Mouse (Mus musculus) embryonic facial prominence, embryonic 11.5 days (tissue): ENCODE results near the gene Olfr905. TPM values are rescaled to one million over a fixed set of nuclear protein-coding genes. Genes with fewer than 3 reads are reported as not detected.

Source experiments
- ATAC-seq: fragments of 200-750 bp; cut with Nextera tagmentation; replicated peaks from 2 replicates; pipeline ENCODE4 v1.8.0; 2017; ENCODE audit warnings: low read depth; ENCODE audit not compliant: insufficient number of reproducible peaks, low FRiP score, low TSS enrichment
- DNase-seq: peaks from one replicate; pipeline ENCODE4 v3.0.0-alpha.2; 2015; ENCODE audit warnings: low spot score
- H3K27ac ChIP-seq: fragments of 300-500 bp; sonication (generic); replicated peaks from 2 replicates; pipeline ENCODE4 v1.5.1; 2014; ENCODE audit warnings: mild to moderate bottlenecking, low read depth, low read length, control low read depth
- H3K27me3 ChIP-seq: fragments of 300-500 bp; sonication (generic); 2 replicates; pipeline ENCODE4 v1.6.1; 2014; ENCODE audit warnings: mild to moderate bottlenecking, low read length, moderate library complexity, mixed read lengths; ENCODE audit not compliant: control insufficient read depth, insufficient read depth
- H3K36me3 ChIP-seq: fragments of 300-500 bp; sonication (generic); replicated peaks from 2 replicates; pipeline ENCODE4 v1.6.1; 2014; ENCODE audit warnings: low read depth, mild to moderate bottlenecking, low read length, moderate library complexity, mixed read lengths; ENCODE audit not compliant: control insufficient read depth, insufficient read depth
- H3K4me1 ChIP-seq: fragments of 300-500 bp; sonication (generic); 2 replicates; pipeline ENCODE4 v1.6.1; 2014; ENCODE audit warnings: low read length, mixed read lengths; ENCODE audit not compliant: control insufficient read depth, insufficient read depth
- H3K4me2 ChIP-seq: fragments of 300-500 bp; sonication (generic); 2 replicates; pipeline ENCODE4 v1.6.1; 2014; ENCODE audit warnings: low read depth, mild to moderate bottlenecking, control low read depth, low read length, moderate library complexity
- H3K4me3 ChIP-seq: fragments of 300-500 bp; sonication (generic); 2 replicates; pipeline ENCODE4 v1.5.1; 2014; ENCODE audit warnings: low read depth, low read length, control low read depth
- H3K9ac ChIP-seq: fragments of 300-500 bp; sonication (generic); replicated peaks from 2 replicates; pipeline ENCODE4 v1.6.1; 2014; ENCODE audit warnings: mild to moderate bottlenecking, control low read depth, low read length
- H3K9me3 ChIP-seq: fragments of 300-500 bp; sonication (generic); replicated peaks from 2 replicates; pipeline ENCODE4 v1.6.1; 2016; ENCODE audit warnings: mild to moderate bottlenecking, low read length, inconsistent platforms, mixed read lengths; ENCODE audit not compliant: control insufficient read depth
- WGBS: fragments of 180-500 bp; shearing (Covaris S2); extraction: QIAGEN DNeasy Blood & Tissue Kit; methylation state at CpG from one replicate; pipeline ENCODE4 v1.1.7; 2014; 5-methylcytosine and 5-hydroxymethylcytosine counted together
- polyA plus RNA-seq: library from polyadenylated mRNA; unstranded; fragments of >200 nt; fragmentation: Nextera tagmentation; extraction: Ambion mirVana; gene quantifications from 2 replicates; pipeline ENCODE4 v1.2.1, GENCODE M21; 2014

Gene Olfr905
- polyA plus RNA-seq, result not detected in 2 replicates

DNA sequence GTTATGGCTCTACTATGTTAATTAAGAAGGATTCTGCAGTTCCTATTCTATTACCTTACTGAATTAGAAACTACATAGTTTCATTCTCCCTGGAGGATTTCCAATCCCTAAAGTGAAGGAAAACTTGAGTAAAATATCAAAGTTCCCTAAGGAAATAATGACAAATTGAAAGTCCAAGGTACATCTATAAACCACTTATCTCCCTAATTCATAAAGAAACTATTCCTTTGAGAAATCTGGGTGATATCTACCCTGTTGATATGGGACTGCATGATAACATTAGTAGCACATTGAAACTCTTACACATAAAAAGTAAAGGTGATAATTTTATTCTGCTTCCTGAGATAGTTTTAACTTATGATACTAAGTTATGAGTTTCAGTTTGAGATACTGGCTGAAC lies at the start of gene Olfr905:
Gene Olfr905, plus strand, starts transcription at position 301 of the 400 bp plus-strand sequence.
- Histone ChIP-seq H3K27ac (no peak within 1 kb of the TSS), H3K9ac (no peak within 1 kb of the TSS), H3K4me1 (no peaks in the 10 kb centered on the region), H3K27me3 (no peaks in the 10 kb centered on the region), H3K4me2 (no peak within 1 kb of the TSS), H3K36me3 (no peaks in the 10 kb centered on the region), H3K9me3 (no peaks in the 10 kb centered on the region), H3K4me3 (no peak within 1 kb of the TSS)
- no peak for DNase-seq
- ATAC-seq, result no peak

DNA sequence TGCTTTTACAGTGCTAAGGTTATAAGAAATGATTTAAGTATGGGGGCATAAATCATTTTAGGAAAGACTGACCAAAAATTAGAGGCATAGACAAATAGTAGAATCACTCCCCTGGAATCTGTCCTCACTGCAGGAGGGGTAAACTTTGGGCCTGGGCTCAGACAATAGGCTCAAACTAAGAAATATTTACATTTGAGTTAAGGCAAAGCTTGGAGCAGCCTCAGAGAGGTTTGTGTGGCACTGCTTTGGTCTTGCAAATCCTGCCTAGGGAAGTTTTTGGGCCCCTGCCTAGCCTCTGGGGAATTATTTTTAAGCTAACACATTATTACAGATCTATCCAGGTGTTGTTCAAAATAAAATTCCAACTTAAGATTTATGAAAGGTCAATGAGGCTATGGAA lies 47.1 kb upstream of the Olfr905 start:
- no peak overlapping the region for H3K9ac ChIP-seq
- DNase-seq (no peak), ATAC-seq (no peak)

DNA sequence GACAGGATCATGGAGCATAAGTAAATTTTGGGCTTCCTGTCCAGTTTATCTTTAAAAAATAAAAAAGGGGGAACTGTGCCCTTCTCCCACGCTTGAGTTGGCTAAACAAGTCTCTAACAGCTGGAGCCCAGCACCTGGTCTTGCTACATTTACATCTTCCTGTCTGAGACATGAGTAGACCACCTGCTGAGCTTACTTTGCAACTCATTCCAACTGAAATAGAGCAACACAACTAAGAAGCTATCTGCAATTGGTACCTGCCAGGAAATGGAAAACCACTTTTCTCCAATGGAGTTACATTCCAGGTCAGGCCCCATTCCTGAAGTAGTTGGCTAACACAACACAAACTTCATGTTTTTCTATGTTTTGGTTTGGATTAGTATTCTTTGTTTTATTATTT lies 43.9 kb upstream of the Olfr905 start:
- Histone ChIP-seq H3K4me1 (no peaks in the 10 kb centered on the region), H3K4me2 (no peak overlapping the region), H3K27ac (no peak overlapping the region), H3K9me3 (no peaks in the 10 kb centered on the region), H3K9ac (no peak overlapping the region), H3K4me3 (no peak overlapping the region), H3K36me3 (no peaks in the 10 kb centered on the region), H3K27me3 (no peaks in the 10 kb centered on the region)
- WGBS, result 54% methylated on average over 1 of the region's 1 CpGs
- ATAC-seq, result no peak
- DNase-seq, result no peak

More for the DNA sequence above, 47.1 kb upstream of the Olfr905 start:
- no peak overlapping the region for H3K27ac ChIP-seq
- H3K4me1 ChIP-seq, result no peaks in the 10 kb centered on the region
- H3K4me3 ChIP-seq, result no peak overlapping the region
- no peaks in the 10 kb centered on the region for H3K27me3 ChIP-seq
- no peak overlapping the region for H3K4me2 ChIP-seq
- H3K36me3 ChIP-seq, result no peaks in the 10 kb centered on the region
- no peaks in the 10 kb centered on the region for H3K9me3 ChIP-seq

DNA sequence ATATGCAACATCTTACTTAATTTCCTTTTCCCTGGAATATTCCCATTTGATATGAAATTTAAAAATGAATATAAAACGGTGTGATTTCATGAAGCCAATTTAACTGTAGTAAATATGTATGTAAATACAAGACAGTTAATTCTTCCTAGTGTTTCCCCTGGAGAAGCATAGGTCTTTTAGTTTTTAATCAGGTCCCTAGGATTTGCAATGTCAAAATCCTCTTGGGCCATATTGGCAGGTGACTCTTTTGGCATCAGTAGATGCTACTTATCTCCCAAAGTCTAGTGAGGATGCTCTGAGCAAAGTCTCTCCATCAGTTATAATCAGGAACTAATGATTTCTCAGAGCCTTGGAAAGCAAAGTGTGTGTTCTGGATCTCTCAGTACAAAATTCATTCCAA lies 41.8 kb upstream of the Olfr905 start, which contains the start of gene Olfr901:
Gene Olfr901, plus strand, starts transcription at position 301 of the 400 bp plus-strand sequence.
- no peak within 1 kb of the TSS for H3K4me2 ChIP-seq
- WGBS, result 72% methylated on average over 1 of the region's 1 CpGs
- no peak within 1 kb of the TSS for H3K27ac ChIP-seq
- H3K4me3 ChIP-seq, result no peak within 1 kb of the TSS
- DNase-seq (no peak), ATAC-seq (no peak)
- no peaks in the 10 kb centered on the region for H3K27me3 ChIP-seq
- no peaks in the 10 kb centered on the region for H3K36me3 ChIP-seq
- H3K4me1 ChIP-seq, result no peaks in the 10 kb centered on the region
- H3K9me3 ChIP-seq, result no peaks in the 10 kb centered on the region
- no peak within 1 kb of the TSS for H3K9ac ChIP-seq

DNA sequence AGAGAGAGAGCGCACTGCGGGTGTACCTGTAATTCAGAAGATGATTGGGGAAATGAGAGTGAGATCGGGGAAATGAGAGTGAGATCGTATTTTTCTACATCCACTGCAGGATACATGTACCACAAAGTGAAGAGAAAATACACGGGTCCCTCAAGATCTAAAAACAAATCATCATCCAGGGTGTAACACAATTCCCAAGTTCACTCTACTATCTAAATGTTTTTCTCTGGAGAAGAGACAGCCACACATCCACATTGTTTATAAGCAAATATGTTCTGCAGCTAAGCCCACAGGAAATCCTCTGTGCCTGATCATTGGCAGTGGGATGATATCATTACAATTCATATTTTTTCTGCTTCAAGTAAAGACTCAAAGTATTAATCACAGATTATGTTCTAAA lies 23.6 kb upstream of the Olfr905 start, which contains the start of gene Olfr902:
Gene Olfr902, plus strand, starts transcription at position 301 of the 400 bp plus-strand sequence.
- no peaks in the 10 kb centered on the region for H3K9me3 ChIP-seq
- H3K27ac ChIP-seq, result no peak within 1 kb of the TSS
- no peak for ATAC-seq
- no peaks in the 10 kb centered on the region for H3K36me3 ChIP-seq
- 88% methylated on average over 5 of the region's 5 CpGs for WGBS
- H3K27me3 ChIP-seq, result no peaks in the 10 kb centered on the region
- no peak for DNase-seq
- H3K4me2 ChIP-seq, result no peak within 1 kb of the TSS
- no peak within 1 kb of the TSS for H3K9ac ChIP-seq
- H3K4me1 ChIP-seq, result no peaks in the 10 kb centered on the region
- H3K4me3 ChIP-seq, result no peak within 1 kb of the TSS

DNA sequence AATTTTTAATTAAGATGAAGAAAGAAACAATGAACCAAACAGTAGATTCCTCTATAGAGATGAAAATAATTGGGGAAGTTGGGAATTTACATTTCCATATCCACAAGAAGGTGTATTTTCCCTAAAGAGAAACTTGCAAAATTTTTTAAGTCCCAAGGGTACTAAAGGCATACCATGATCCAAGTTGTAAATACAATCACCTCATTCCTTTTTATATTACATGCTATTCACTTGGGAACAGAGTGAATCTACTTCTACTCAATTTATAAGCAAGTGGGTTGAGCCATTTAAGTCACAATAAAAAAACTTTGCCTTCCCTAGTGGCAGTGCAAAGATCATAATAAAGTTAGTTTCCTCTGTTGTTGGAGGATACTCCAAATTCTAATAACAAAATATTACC lies 8.1 kb upstream of the Olfr905 start, which contains the start of gene Olfr904:
Gene Olfr904, plus strand, starts transcription at position 301 of the 400 bp plus-strand sequence.
- Histone ChIP-seq H3K9me3 (no peaks in the 10 kb centered on the region), H3K4me2 (no peak within 1 kb of the TSS)
- no peak for DNase-seq

DNA sequence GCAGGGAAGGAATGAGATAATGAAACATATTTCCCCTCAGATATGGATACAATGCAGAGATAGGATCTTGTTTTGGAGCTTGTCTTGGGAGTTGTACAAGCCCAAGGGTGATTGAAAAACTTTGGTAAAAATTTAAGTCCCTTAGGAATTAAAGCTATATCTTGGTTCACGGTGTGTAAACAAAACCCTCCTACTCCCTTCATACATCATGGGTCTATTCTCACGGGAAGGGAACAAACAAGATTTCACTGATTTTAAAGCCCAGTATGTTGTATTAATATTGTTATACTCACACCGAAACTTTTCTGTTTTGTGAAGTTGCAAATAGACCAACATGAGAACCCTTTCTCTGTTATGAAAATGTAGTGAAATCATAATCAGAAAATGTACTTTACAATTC lies 15.9 kb downstream of the Olfr905 start, which contains the start of gene Olfr906:
Gene Olfr906, plus strand, starts transcription at position 301 of the 400 bp plus-strand sequence.
- no peak for ATAC-seq
- Histone ChIP-seq H3K27me3 (no peaks in the 10 kb centered on the region), H3K4me3 (no peak within 1 kb of the TSS), H3K9ac (no peak within 1 kb of the TSS), H3K9me3 (no peaks in the 10 kb centered on the region), H3K4me1 (no peaks in the 10 kb centered on the region), H3K27ac (no peak within 1 kb of the TSS), H3K4me2 (no peak within 1 kb of the TSS), H3K36me3 (no peaks in the 10 kb centered on the region)
- WGBS, result 86% methylated on average over 3 of the region's 3 CpGs
- no peak for DNase-seq

More for the DNA sequence above, 8.1 kb upstream of the Olfr905 start, which contains the start of gene Olfr904:
- Histone ChIP-seq H3K36me3 (no peaks in the 10 kb centered on the region), H3K27me3 (no peaks in the 10 kb centered on the region), H3K9ac (no peak within 1 kb of the TSS), H3K4me1 (no peaks in the 10 kb centered on the region), H3K4me3 (no peak within 1 kb of the TSS), H3K27ac (no peak within 1 kb of the TSS)
- no peak for ATAC-seq

DNA sequence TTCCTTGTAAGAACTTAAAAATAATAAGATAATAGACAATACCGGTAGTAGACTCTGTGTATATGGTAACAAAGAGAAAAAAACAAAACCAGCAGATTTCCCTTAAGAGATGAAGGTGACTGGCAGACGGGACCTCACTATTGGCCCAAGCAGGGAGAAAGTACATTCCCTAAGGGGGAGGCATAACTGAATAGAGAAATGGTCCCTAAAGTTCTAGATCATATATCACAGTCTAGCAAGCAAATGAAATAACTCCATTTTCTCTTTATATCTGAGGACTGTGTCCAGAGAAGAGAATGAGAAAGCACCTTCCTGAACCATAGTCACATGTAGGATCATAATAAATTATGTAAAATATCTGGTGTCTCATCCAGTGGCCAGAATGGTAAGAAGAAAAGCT lies 24.6 kb downstream of the Olfr905 start, which contains the start of gene Olfr907:
Gene Olfr907, plus strand, starts transcription at position 301 of the 400 bp plus-strand sequence.
- 75% methylated on average over 2 of the region's 2 CpGs for WGBS
- no peak for DNase-seq
- no peak for ATAC-seq

More for the DNA sequence above, 24.6 kb downstream of the Olfr905 start, which contains the start of gene Olfr907:
- Histone ChIP-seq H3K4me2 (no peak within 1 kb of the TSS), H3K27me3 (no peaks in the 10 kb centered on the region), H3K36me3 (no peaks in the 10 kb centered on the region), H3K9ac (no peak within 1 kb of the TSS), H3K27ac (no peak within 1 kb of the TSS), H3K4me1 (no peaks in the 10 kb centered on the region), H3K9me3 (no peaks in the 10 kb centered on the region), H3K4me3 (no peak within 1 kb of the TSS)
